Mouse (Mus musculus) forebrain, embryonic 11.5 days (tissue): ENCODE results near the gene Gm10277. TPM values are rescaled to one million over a fixed set of nuclear protein-coding genes. Genes with fewer than 3 reads are reported as not detected.

ENCODE experiments used
- ATAC-seq: fragments of 200-750 bp; cut with Nextera tagmentation; replicated peaks from 2 replicates; pipeline ENCODE4 v1.8.0; 2017; ENCODE audit warnings: moderate TSS enrichment; ENCODE audit not compliant: low FRiP score
- DNase-seq: peaks from one replicate; pipeline ENCODE4 v3.0.0-alpha.2; 2017; ENCODE audit warnings: low spot score
- H3K27ac ChIP-seq: fragments of 300-500 bp; sonication (generic); 2 replicates; pipeline ENCODE4 v1.5.1; 2014; ENCODE audit warnings: low read depth, low read length
- H3K27me3 ChIP-seq: fragments of 300-500 bp; sonication (generic); 2 replicates; pipeline ENCODE4 v1.6.1; 2014; ENCODE audit warnings: mild to moderate bottlenecking, low read length, mixed read lengths; ENCODE audit not compliant: control insufficient read depth, insufficient read depth
- H3K36me3 ChIP-seq: fragments of 300-500 bp; sonication (generic); 2 replicates; pipeline ENCODE4 v1.6.1; 2014; ENCODE audit warnings: mild to moderate bottlenecking, low read length, moderate library complexity, mixed read lengths; ENCODE audit not compliant: control insufficient read depth, insufficient read depth
- H3K4me1 ChIP-seq: fragments of 300-500 bp; sonication (generic); replicated peaks from 2 replicates; pipeline ENCODE4 v1.6.1; 2014; ENCODE audit warnings: low read length, mixed read lengths; ENCODE audit not compliant: control insufficient read depth, insufficient read depth
- H3K4me2 ChIP-seq: fragments of 300-500 bp; sonication (generic); 2 replicates; pipeline ENCODE4 v1.6.1; 2014; ENCODE audit warnings: low read depth, mild to moderate bottlenecking, low read length, moderate library complexity, mixed read lengths; ENCODE audit not compliant: severe bottlenecking
- H3K4me3 ChIP-seq: fragments of 300-500 bp; sonication (generic); 2 replicates; pipeline ENCODE4 v1.5.1; 2014; ENCODE audit warnings: low read depth, low read length
- H3K9ac ChIP-seq: fragments of 300-500 bp; sonication (generic); 2 replicates; pipeline ENCODE4 v1.6.1; 2014; ENCODE audit warnings: low read length
- H3K9me3 ChIP-seq: fragments of 300-500 bp; sonication (generic); 2 replicates; pipeline ENCODE4 v1.6.1; 2016; ENCODE audit warnings: low read length, mixed read lengths; ENCODE audit not compliant: control insufficient read depth
- WGBS: fragments of 180-500 bp; shearing (Covaris S2); extraction: QIAGEN DNeasy Blood & Tissue Kit; methylation state at CpG from one replicate; pipeline ENCODE4 v1.1.7; 2014; 5-methylcytosine and 5-hydroxymethylcytosine counted together
- polyA plus RNA-seq: library from polyadenylated mRNA; unstranded; fragments of >200 nt; fragmentation: Nextera tagmentation; extraction: Ambion mirVana; gene quantifications from 2 replicates; pipeline ENCODE4 v1.2.1, GENCODE M21; 2014

Gene Gm10277
- polyA plus RNA-seq, 1 experiment from 2014 or later, result 1.6 TPM

DNA sequence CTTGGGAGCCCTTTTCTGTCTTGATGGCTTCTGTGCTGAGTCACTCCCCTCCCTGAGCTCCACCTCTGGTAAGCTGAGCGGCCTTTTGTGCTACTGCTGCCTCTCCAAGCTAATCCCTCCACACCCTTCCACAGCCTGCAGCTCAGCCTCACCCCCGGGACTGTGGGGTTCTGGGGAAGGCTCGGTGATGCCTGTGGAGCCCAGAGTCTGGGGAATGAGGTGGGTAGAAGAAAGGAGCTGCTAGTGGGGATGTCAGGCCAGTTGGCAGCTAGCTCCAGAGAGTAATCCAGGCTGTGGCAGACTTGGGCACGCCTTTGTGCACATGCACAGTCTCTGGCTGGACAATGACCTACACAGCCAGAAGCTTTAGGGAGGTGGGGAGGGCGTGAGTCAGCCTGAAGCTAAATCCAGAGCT, 20.5 kb upstream of the Gm10277 start:
- Histone ChIP-seq H3K4me2 (0 out of 2 replicates have a peak overlapping the region, but pooled peaks have one; percentile 16), H3K27ac (0 out of 2 replicates have a peak overlapping the region, but pooled peaks have one; percentile 12), H3K36me3 (no peaks in the 10 kb centered on the region), H3K9me3 (no peaks in the 10 kb centered on the region), H3K9ac (peak overlapping the region; percentile 39; the same call in 1 of the 2 replicates), H3K4me1 (peaks cover 7% of the 10 kb centered on the region), H3K27me3 (no peaks in the 10 kb centered on the region), H3K4me3 (no peak overlapping the region)
- ATAC-seq, result 0 out of 2 replicates have a peak, but pooled peaks have one; percentile 27
- WGBS, result 12% methylated on average over 5 of the region's 5 CpGs
- no peak for DNase-seq

- WGBS, result 77% methylated on average over 6 of the region's 6 CpGs
- Histone ChIP-seq H3K4me3 (no peak overlapping the region), H3K9ac (no peak overlapping the region), H3K4me1 (peaks cover 7% of the 10 kb centered on the region), H3K27ac (no peak overlapping the region), H3K36me3 (no peaks in the 10 kb centered on the region), H3K27me3 (no peaks in the 10 kb centered on the region), H3K4me2 (no peak overlapping the region), H3K9me3 (no peaks in the 10 kb centered on the region)
- no peak for ATAC-seq
- DNase-seq, result no peak
Measured at GRCm38 (mm10) chr11:77806855-77807254, 19.3 kb upstream of the Gm10277 start.

DNA sequence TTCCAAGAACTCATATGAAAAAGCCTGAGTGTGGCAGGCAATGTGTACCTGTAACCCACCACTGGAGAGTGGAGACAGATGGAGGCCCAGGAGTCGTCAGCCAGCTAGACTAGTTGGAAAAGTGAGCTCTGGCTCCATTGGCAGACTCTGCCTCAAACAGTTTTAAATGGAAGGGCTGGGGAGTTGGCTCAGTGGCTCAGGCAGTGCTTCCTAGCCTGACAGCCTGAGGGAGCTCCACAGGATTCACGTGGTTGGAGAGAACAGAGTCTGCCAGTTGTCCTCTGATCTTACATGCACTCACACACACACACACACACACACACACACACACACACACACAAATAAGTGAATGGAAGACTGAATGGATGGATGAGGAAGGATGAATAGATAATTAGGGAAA, 18.7 kb upstream of the Gm10277 start:
- ATAC-seq (no peak), DNase-seq (no peak)
- H3K36me3 ChIP-seq, result no peaks in the 10 kb centered on the region
- H3K4me1 ChIP-seq, result peaks cover 10% of the 10 kb centered on the region
- H3K27me3 ChIP-seq, result no peaks in the 10 kb centered on the region
- H3K4me2 ChIP-seq, result no peak overlapping the region
- H3K9ac ChIP-seq, result no peak overlapping the region
- H3K4me3 ChIP-seq, result no peak overlapping the region
- WGBS, result 17% methylated on average over 2 of the region's 2 CpGs
- H3K27ac ChIP-seq, result no peak overlapping the region
- H3K9me3 ChIP-seq, result no peaks in the 10 kb centered on the region

DNA sequence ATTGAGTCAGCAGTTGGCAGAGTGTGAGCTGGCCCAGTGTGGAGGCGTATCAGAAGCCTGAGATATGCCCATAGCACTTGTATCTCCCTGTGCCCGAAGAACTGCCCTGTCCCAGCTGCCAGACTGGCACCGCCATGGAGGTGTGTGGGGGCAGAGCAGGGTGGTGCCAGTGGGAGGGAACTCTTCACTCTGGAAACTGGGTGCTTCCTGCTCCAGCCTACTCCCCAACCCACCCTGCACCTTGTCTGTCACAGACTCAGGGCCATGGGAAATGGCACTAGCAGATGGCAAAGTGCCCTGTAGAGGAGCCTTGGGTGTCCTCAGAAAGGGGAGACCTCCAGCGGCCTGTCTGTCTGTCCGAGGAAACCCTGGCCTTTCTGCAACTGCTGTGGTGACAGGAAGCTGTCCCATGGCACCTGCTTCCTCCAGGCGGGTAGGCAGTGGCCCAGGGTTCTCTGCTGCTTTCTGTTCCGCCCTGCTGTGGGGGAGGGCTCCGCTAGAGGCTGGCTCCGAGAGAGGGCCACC, 14.9 kb upstream of the Gm10277 start:
- ATAC-seq (no peak), DNase-seq (no peak)
- Histone ChIP-seq H3K4me1 (peaks cover 6% of the 10 kb centered on the region; the same call in 1 of the 2 replicates), H3K9me3 (no peaks in the 10 kb centered on the region), H3K36me3 (no peaks in the 10 kb centered on the region), H3K27me3 (no peaks in the 10 kb centered on the region), H3K4me3 (no peak overlapping the region), H3K9ac (no peak overlapping the region), H3K4me2 (no peak overlapping the region), H3K27ac (no peak overlapping the region)
- WGBS, result 74% methylated on average over 9 of the region's 9 CpGs

DNA sequence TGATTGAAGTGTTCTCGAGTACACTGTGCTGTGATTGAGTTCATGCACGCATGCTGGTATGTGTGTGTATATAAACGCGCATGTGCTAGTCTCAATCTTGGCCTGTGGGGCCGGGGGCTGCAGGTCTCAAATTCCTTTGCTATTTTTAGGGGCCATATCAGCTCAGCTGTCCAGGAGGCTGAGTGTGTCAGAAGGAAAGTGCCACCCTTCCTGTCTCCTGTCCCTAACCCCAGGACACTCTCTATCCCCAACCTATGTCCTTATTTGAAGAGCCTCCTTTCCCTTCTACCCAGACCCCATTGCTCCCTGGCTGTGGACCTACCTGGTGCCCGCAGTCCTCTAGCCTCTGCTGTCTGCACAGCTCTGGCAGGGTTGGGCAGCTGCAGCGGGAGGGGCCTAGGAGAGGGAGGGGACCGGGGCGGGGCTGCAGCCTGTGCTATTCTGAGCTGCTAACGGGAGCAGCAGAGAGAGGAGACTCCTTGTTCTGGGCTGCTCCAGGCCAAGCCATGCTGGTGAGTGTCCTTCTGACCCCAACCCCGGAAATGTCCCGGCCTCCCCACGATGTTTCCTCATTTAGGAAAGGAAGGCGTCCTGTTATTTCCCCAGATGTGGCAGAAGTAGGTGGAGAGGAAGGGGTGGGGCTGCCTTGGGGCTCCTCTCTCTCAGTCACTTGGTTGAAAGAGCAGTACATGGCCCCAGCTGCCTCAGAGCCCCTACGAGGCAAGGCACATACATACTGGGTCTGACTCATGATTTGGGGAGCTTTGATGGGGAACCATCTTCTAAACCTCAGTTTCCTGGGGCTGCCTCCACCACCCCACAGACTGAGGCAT, 13.5 kb upstream of the Gm10277 start:
- H3K27me3 ChIP-seq, result no peaks in the 10 kb centered on the region
- ATAC-seq (peak; percentile 56; the same call in 1 of the 2 replicates), DNase-seq (no peak)
- H3K27ac ChIP-seq, result no peak overlapping the region
- H3K9ac ChIP-seq, result no peak overlapping the region
- H3K4me3 ChIP-seq, result no peak overlapping the region
- H3K36me3 ChIP-seq, result no peaks in the 10 kb centered on the region
- H3K4me2 ChIP-seq, result no peak overlapping the region
- H3K9me3 ChIP-seq, result no peaks in the 10 kb centered on the region
- peaks cover 6% of the 10 kb centered on the region; the same call in 1 of the 2 replicates for H3K4me1 ChIP-seq
- WGBS, result 32% methylated on average over 15 of the region's 15 CpGs

GRCm38 (mm10) chr11:77800491-77800868, 12.9 kb upstream of the Gm10277 start:
- no peak overlapping the region for H3K4me2 ChIP-seq
- 77% methylated on average over 9 of the region's 9 CpGs for WGBS
- H3K4me3 ChIP-seq, result no peak overlapping the region
- H3K4me1 ChIP-seq, result peaks cover 6% of the 10 kb centered on the region; the same call in 1 of the 2 replicates
- no peak for ATAC-seq
- H3K9ac ChIP-seq, result no peak overlapping the region
- H3K36me3 ChIP-seq, result no peaks in the 10 kb centered on the region
- no peaks in the 10 kb centered on the region for H3K9me3 ChIP-seq
- no peak overlapping the region for H3K27ac ChIP-seq
- no peaks in the 10 kb centered on the region for H3K27me3 ChIP-seq
- no peak for DNase-seq

GRCm38 (mm10) chr11:77795216-77795615, 7.7 kb upstream of the Gm10277 start:
- no peak for DNase-seq
- WGBS, result 78% methylated on average over 5 of the region's 5 CpGs
- Histone ChIP-seq H3K9me3 (no peaks in the 10 kb centered on the region), H3K27me3 (no peaks in the 10 kb centered on the region), H3K36me3 (no peaks in the 10 kb centered on the region), H3K4me2 (no peak overlapping the region), H3K4me1 (peaks cover 7% of the 10 kb centered on the region), H3K4me3 (no peak overlapping the region), H3K27ac (no peak overlapping the region), H3K9ac (no peak overlapping the region)
- no peak for ATAC-seq

DNA sequence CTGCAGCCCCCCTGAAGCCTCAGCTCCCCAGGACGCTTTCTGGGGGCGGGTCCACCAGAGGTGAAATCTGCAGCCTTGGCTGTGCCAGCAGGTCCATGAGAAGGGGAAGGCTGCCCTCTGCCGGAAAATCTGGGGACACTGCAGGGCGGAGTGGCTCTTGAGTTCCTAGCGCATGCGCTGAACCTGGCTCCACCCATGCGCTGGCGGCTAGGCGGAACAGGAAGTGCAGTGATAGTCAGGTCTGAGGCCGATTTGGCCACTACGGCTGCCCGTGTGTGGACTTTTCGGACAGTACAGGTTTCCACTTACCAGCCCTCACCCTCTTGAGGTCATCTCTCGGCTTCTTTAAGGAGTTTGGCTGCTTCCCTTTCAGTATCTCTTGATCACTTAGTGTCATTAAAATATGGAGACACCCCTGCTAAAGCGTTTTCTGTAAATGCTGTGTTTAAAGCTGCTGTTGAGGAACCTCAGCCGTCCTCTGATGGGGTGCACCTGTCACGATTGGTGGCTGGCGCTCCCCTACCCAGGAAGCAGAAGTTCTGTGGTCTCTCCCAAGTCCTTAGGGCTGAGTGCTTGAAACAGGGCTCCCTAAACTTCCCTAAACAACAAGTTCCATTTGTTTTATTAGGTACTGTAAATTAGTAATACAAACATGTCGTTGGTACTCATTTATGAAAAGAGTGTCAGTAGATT, 5.8 kb upstream of the Gm10277 start:
- H3K36me3 ChIP-seq, result no peaks in the 10 kb centered on the region
- no peaks in the 10 kb centered on the region for H3K9me3 ChIP-seq
- H3K4me2 ChIP-seq, result peak overlapping the region; percentile 67
- ATAC-seq, result peak; percentile 87
- WGBS, result 6% methylated on average over 19 of the region's 19 CpGs
- peak overlapping the region; percentile 32 for H3K4me3 ChIP-seq
- DNase-seq, result peak; percentile 98
- H3K27ac ChIP-seq, result no peak overlapping the region
- H3K4me1 ChIP-seq, result peaks cover 7% of the 10 kb centered on the region
- peak overlapping the region; percentile 48 for H3K9ac ChIP-seq
- no peaks in the 10 kb centered on the region for H3K27me3 ChIP-seq
